Mouse (Mus musculus): ENCODE results near the gene Uqcc2. TPM values are rescaled to one million over a fixed set of nuclear protein-coding genes. Genes with fewer than 3 reads are reported as not detected.

Uqcc2 gene
- polyA plus RNA-seq, 1 experiment from 2014 or later: 266 TPM

GRCm38 (mm10) chr17:27090068-27090467, 43.6 kb downstream of the Uqcc2 start:
- Histone ChIP-seq H3K4me3 (ENCODE audit: low read length) (no peak overlapping the region), H3K9me3 (ENCODE audit: low read length) (no peaks in the 10 kb centered on the region), H3K27me3 (ENCODE audit: insufficient read depth, low read length) (no peaks in the 10 kb centered on the region), H3K36me3 (ENCODE audit: insufficient read depth, low read length) (peaks cover 17% of the 10 kb centered on the region), H3K4me2 (replicated peaks; ENCODE audit: low read depth, low read length) (no peak overlapping the region), H3K9ac (replicated peaks; ENCODE audit: low read length) (no peak overlapping the region), H3K27ac (ENCODE audit: low read length) (no peak overlapping the region), H3K4me1 (ENCODE audit: insufficient read depth, low read length) (no peaks in the 10 kb centered on the region)
- WGBS: 69% methylated on average over 9 of the region's 9 CpGs
- ATAC-seq (ENCODE audit: low FRiP score, low TSS enrichment): no peak

- Histone ChIP-seq H3K36me3 (ENCODE audit: insufficient read depth, low read length) (peaks cover 13% of the 10 kb centered on the region), H3K4me3 (ENCODE audit: low read length) (no peak overlapping the region), H3K27me3 (ENCODE audit: insufficient read depth, low read length) (no peaks in the 10 kb centered on the region), H3K4me1 (ENCODE audit: insufficient read depth, low read length) (0 out of 2 replicates have a peak, but pooled peaks cover 10% of the 10 kb centered on the region), H3K27ac (ENCODE audit: low read length) (no peak overlapping the region), H3K9ac (replicated peaks; ENCODE audit: low read length) (no peak overlapping the region), H3K9me3 (ENCODE audit: low read length) (no peaks in the 10 kb centered on the region), H3K4me2 (replicated peaks; ENCODE audit: low read depth, low read length) (no peak overlapping the region)
- peak; percentile 33; the same call in 1 of the 2 replicates for ATAC-seq (ENCODE audit: low FRiP score, low TSS enrichment)
- 33% methylated on average over 12 of the region's 12 CpGs for WGBS
Observed at GRCm38 (mm10) chr17:27087426-27087825, 46.3 kb downstream of the Uqcc2 start.

- Histone ChIP-seq H3K36me3 (ENCODE audit: insufficient read depth, low read length) (peaks cover 6% of the 10 kb centered on the region; the same call in 1 of the 2 replicates), H3K9ac (replicated peaks; ENCODE audit: low read length) (no peak overlapping the region), H3K4me1 (ENCODE audit: insufficient read depth, low read length) (peaks cover 14% of the 10 kb centered on the region), H3K4me2 (replicated peaks; ENCODE audit: low read depth, low read length) (no peak overlapping the region), H3K9me3 (ENCODE audit: low read length) (no peaks in the 10 kb centered on the region), H3K27ac (ENCODE audit: low read length) (no peak overlapping the region), H3K4me3 (ENCODE audit: low read length) (no peak overlapping the region), H3K27me3 (ENCODE audit: insufficient read depth, low read length) (no peaks in the 10 kb centered on the region)
- no peak for ATAC-seq (ENCODE audit: low FRiP score, low TSS enrichment)
- 69% methylated on average over 2 of the region's 2 CpGs for WGBS
Observed at GRCm38 (mm10) chr17:27085676-27086075, 48.0 kb downstream of the Uqcc2 start.

GRCm38 (mm10) chr17:27083601-27084000, 50.1 kb downstream of the Uqcc2 start:
- Histone ChIP-seq H3K36me3 (ENCODE audit: insufficient read depth, low read length) (no peaks in the 10 kb centered on the region), H3K9ac (replicated peaks; ENCODE audit: low read length) (no peak overlapping the region), H3K4me3 (ENCODE audit: low read length) (no peak overlapping the region), H3K4me1 (ENCODE audit: insufficient read depth, low read length) (peaks cover 19% of the 10 kb centered on the region), H3K27me3 (ENCODE audit: insufficient read depth, low read length) (no peaks in the 10 kb centered on the region), H3K27ac (ENCODE audit: low read length) (no peak overlapping the region), H3K9me3 (ENCODE audit: low read length) (no peaks in the 10 kb centered on the region), H3K4me2 (replicated peaks; ENCODE audit: low read depth, low read length) (no peak overlapping the region)
- WGBS: 78% methylated on average over 9 of the region's 9 CpGs
- no peak for ATAC-seq (ENCODE audit: low FRiP score, low TSS enrichment)

- Histone ChIP-seq H3K4me3 (ENCODE audit: low read length) (no peak overlapping the region), H3K4me1 (ENCODE audit: insufficient read depth, low read length) (peaks cover 19% of the 10 kb centered on the region), H3K9me3 (ENCODE audit: low read length) (peaks cover 2% of the 10 kb centered on the region; the same call in 1 of the 2 replicates), H3K27ac (ENCODE audit: low read length) (0 out of 2 replicates have a peak overlapping the region, but pooled peaks have one; percentile 37), H3K9ac (replicated peaks; ENCODE audit: low read length) (no peak overlapping the region), H3K27me3 (ENCODE audit: insufficient read depth, low read length) (no peaks in the 10 kb centered on the region), H3K4me2 (replicated peaks; ENCODE audit: low read depth, low read length) (no peak overlapping the region), H3K36me3 (ENCODE audit: insufficient read depth, low read length) (peaks cover 2% of the 10 kb centered on the region; the same call in 1 of the 2 replicates)
- no peak for ATAC-seq (ENCODE audit: low FRiP score, low TSS enrichment)
- WGBS: 50% methylated on average over 8 of the region's 8 CpGs
Observed at GRCm38 (mm10) chr17:27082796-27083195, 50.9 kb downstream of the Uqcc2 start.

GRCm38 (mm10) chr17:27081868-27082267, 51.8 kb downstream of the Uqcc2 start:
- WGBS: 79% methylated on average over 5 of the region's 5 CpGs
- H3K36me3 ChIP-seq (ENCODE audit: insufficient read depth, low read length): peaks cover 9% of the 10 kb centered on the region; the same call in 1 of the 2 replicates
- no peaks in the 10 kb centered on the region for H3K27me3 ChIP-seq (ENCODE audit: insufficient read depth, low read length)
- peaks cover 19% of the 10 kb centered on the region for H3K4me1 ChIP-seq (ENCODE audit: insufficient read depth, low read length)
- H3K4me2 ChIP-seq (replicated peaks; ENCODE audit: low read depth, low read length): no peak overlapping the region
- H3K4me3 ChIP-seq (ENCODE audit: low read length): no peak overlapping the region
- ATAC-seq (ENCODE audit: low FRiP score, low TSS enrichment): no peak
- H3K9ac ChIP-seq (replicated peaks; ENCODE audit: low read length): no peak overlapping the region
- peaks cover 7% of the 10 kb centered on the region; the same call in 1 of the 2 replicates for H3K9me3 ChIP-seq (ENCODE audit: low read length)
- H3K27ac ChIP-seq (ENCODE audit: low read length): peak overlapping the region; percentile 61

- WGBS: 75% methylated on average over 6 of the region's 6 CpGs
- peaks cover 27% of the 10 kb centered on the region for H3K4me1 ChIP-seq (ENCODE audit: insufficient read depth, low read length)
- no peak overlapping the region for H3K4me2 ChIP-seq (replicated peaks; ENCODE audit: low read depth, low read length)
- H3K27me3 ChIP-seq (ENCODE audit: insufficient read depth, low read length): no peaks in the 10 kb centered on the region
- H3K4me3 ChIP-seq (ENCODE audit: low read length): no peak overlapping the region
- peaks cover 10% of the 10 kb centered on the region; the same call in 1 of the 2 replicates for H3K36me3 ChIP-seq (ENCODE audit: insufficient read depth, low read length)
- no peak overlapping the region for H3K27ac ChIP-seq (ENCODE audit: low read length)
- H3K9me3 ChIP-seq (ENCODE audit: low read length): peaks cover 7% of the 10 kb centered on the region; the same call in 1 of the 2 replicates
- no peak for ATAC-seq (ENCODE audit: low FRiP score, low TSS enrichment)
- no peak overlapping the region for H3K9ac ChIP-seq (replicated peaks; ENCODE audit: low read length)
Observed at GRCm38 (mm10) chr17:27078499-27078898, 55.2 kb downstream of the Uqcc2 start.

GRCm38 (mm10) chr17:27077920-27078319, 55.8 kb downstream of the Uqcc2 start:
- no peak for ATAC-seq (ENCODE audit: low FRiP score, low TSS enrichment)
- Histone ChIP-seq H3K4me2 (replicated peaks; ENCODE audit: low read depth, low read length) (no peak overlapping the region), H3K9me3 (ENCODE audit: low read length) (peaks cover 7% of the 10 kb centered on the region; the same call in 1 of the 2 replicates), H3K36me3 (ENCODE audit: insufficient read depth, low read length) (peaks cover 10% of the 10 kb centered on the region; the same call in 1 of the 2 replicates), H3K27me3 (ENCODE audit: insufficient read depth, low read length) (no peaks in the 10 kb centered on the region), H3K27ac (ENCODE audit: low read length) (no peak overlapping the region), H3K4me1 (ENCODE audit: insufficient read depth, low read length) (peaks cover 26% of the 10 kb centered on the region), H3K9ac (replicated peaks; ENCODE audit: low read length) (no peak overlapping the region), H3K4me3 (ENCODE audit: low read length) (no peak overlapping the region)
- 85% methylated on average over 6 of the region's 6 CpGs for WGBS

GRCm38 (mm10) chr17:27077133-27077532, 56.6 kb downstream of the Uqcc2 start:
- no peak for ATAC-seq (ENCODE audit: low FRiP score, low TSS enrichment)

More at GRCm38 (mm10) chr17:27077133-27077532, 56.6 kb downstream of the Uqcc2 start:
- Histone ChIP-seq H3K9ac (replicated peaks; ENCODE audit: low read length) (no peak overlapping the region), H3K27ac (ENCODE audit: low read length) (no peak overlapping the region), H3K36me3 (ENCODE audit: insufficient read depth, low read length) (peaks cover 10% of the 10 kb centered on the region; the same call in 1 of the 2 replicates), H3K9me3 (ENCODE audit: low read length) (peaks cover 7% of the 10 kb centered on the region; the same call in 1 of the 2 replicates), H3K27me3 (ENCODE audit: insufficient read depth, low read length) (no peaks in the 10 kb centered on the region), H3K4me2 (replicated peaks; ENCODE audit: low read depth, low read length) (no peak overlapping the region), H3K4me1 (ENCODE audit: insufficient read depth, low read length) (peaks cover 22% of the 10 kb centered on the region), H3K4me3 (ENCODE audit: low read length) (no peak overlapping the region)
- WGBS: 95% methylated on average over 7 of the region's 7 CpGs
